Mouse (Mus musculus): ENCODE data around the gene Hfe2. TPM values are rescaled to one million over a fixed set of nuclear protein-coding genes. Genes with fewer than 3 reads are reported as not detected.

Hfe2 gene
- total and polyA plus RNA-seq, 3 experiments, result not detected

DNA sequence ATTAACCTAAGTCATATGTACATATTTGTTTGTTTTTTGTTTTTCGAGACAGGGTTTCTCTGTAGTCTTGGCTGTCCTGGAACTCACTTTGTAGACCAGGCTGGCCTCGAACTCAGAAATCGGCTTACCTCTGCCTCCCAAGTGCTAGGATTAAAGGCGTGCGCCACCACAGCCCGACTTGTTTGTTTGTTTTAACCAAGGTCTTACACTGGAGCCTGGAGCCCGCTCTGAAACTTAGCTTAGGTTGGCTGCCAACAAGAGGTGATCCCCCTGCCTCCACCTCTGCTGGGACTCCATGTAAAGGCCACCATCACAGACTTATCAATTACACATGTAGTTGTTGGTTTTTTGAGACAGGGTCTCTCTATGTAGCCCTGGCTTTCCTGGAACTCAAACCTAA, 23.9 kb downstream of the Hfe2 start:
- DNase-seq (ENCODE audit: low spot score), result no peak
- no peaks in the 10 kb centered on the region for H3K36me3 ChIP-seq (replicated peaks)
- TF ChIP-seq CTCF (IDR thresholded peaks at IDR 0.05; ENCODE audit: low read depth, low read length) (no peak), GATA2 (IDR thresholded peaks at IDR 0.05; ENCODE audit: borderline replicate concordance, low read depth, low read length) (no peak), GATA1 (IDR thresholded peaks at IDR 0.05; ENCODE audit: borderline replicate concordance, low read length) (no peak)

GRCm38 (mm10) chr3:96549346-96549745, 24.4 kb downstream of the Hfe2 start:
- Histone ChIP-seq H3K27me3 (ENCODE audit: insufficient read depth, low read length) (peaks cover 10% of the 10 kb centered on the region; the same call in 1 of the 2 replicates), H3K4me1 (ENCODE audit: insufficient read depth, low read depth, low read length) (peaks cover 24% of the 10 kb centered on the region), H3K4me3 (ENCODE audit: low read depth, low read length) (no peak overlapping the region), H3K36me3 (replicated peaks) (no peaks in the 10 kb centered on the region), H3K9me3 (replicated peaks) (no peaks in the 10 kb centered on the region)
- DNase-seq (ENCODE audit: low spot score), result no peak
- TF ChIP-seq CTCF (IDR thresholded peaks at IDR 0.05; ENCODE audit: low read depth, low read length) (no peak), GATA2 (IDR thresholded peaks at IDR 0.05; ENCODE audit: borderline replicate concordance, low read depth, low read length) (no peak), POLR2AphosphoS5 (IDR thresholded peaks at IDR 0.05; ENCODE audit: insufficient replicate concordance, low read depth, low read length) (no peak), TAL1 (conservative IDR thresholded peaks at IDR 0.05; ENCODE audit: low read depth, low read length) (no peak), GATA1 (IDR thresholded peaks at IDR 0.05; ENCODE audit: borderline replicate concordance, low read length) (no peak)
- no peak for ATAC-seq (ENCODE audit: extremely low read depth, insufficient number of reproducible peaks, low FRiP score, poor library complexity, severe bottlenecking)

More for the DNA sequence above, 23.9 kb downstream of the Hfe2 start:
- Histone ChIP-seq H3K27me3 (ENCODE audit: insufficient read depth, low read length) (peaks cover 14% of the 10 kb centered on the region; the same call in 1 of the 2 replicates), H3K9me3 (replicated peaks) (no peaks in the 10 kb centered on the region), H3K4me3 (ENCODE audit: low read depth, low read length) (no peak overlapping the region), H3K4me1 (ENCODE audit: insufficient read depth, low read depth, low read length) (peaks cover 20% of the 10 kb centered on the region)
- no peak for ATAC-seq (ENCODE audit: extremely low read depth, insufficient number of reproducible peaks, low FRiP score, poor library complexity, severe bottlenecking)

DNA sequence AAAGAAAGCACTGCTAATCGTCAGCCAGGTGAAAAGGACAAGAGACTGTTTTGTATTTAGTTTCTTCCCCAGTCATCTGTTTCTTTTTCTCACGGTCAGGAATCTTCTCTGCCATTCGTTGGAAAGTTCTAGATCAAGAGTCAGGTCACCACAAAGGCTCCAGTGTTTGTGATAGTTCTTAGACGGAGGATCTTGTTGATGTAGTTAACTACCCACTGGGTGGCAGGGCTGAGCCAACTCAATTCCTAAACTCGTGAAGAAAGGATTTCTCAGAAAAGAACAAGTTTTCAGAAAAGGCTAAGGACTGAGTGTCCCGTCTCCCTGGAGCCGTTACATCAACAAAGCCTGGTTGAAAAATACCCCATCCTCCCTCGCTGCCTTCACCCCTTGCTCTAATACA, 26.2 kb downstream of the Hfe2 start:
- no peak for ATAC-seq (ENCODE audit: extremely low read depth, insufficient number of reproducible peaks, low FRiP score, poor library complexity, severe bottlenecking)
- H3K4me3 ChIP-seq (ENCODE audit: low read depth, low read length), result no peak overlapping the region

DNA sequence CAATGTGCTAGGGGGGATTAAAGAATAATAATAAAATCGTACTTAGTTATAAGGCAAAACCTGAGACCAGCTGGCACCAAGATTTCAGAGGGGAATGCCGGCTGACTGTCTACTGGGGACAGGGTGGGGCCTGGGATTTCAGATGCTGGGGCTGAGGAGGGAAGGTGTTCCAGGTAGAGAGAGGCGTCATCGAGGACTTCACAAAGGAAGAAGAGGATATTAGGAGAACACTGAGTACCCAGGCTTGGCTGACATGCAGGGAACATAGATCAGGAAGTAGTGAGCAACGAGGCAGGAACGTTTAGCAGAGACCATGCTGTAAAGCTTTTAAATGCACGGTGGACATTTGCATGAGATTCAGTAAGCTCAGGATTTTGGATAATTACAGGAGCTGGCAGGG, 26.9 kb downstream of the Hfe2 start:
- H3K27me3 ChIP-seq (ENCODE audit: insufficient read depth, low read length), result peaks cover 7% of the 10 kb centered on the region; the same call in 1 of the 2 replicates
- no peak for DNase-seq (ENCODE audit: low spot score)
- no peak overlapping the region for H3K4me3 ChIP-seq (ENCODE audit: low read depth, low read length)
- ATAC-seq (ENCODE audit: extremely low read depth, insufficient number of reproducible peaks, low FRiP score, poor library complexity, severe bottlenecking), result no peak
- H3K4me1 ChIP-seq (ENCODE audit: insufficient read depth, low read depth, low read length), result peaks cover 33% of the 10 kb centered on the region
- TF ChIP-seq POLR2AphosphoS5 (IDR thresholded peaks at IDR 0.05; ENCODE audit: insufficient replicate concordance, low read depth, low read length) (no peak), GATA1 (IDR thresholded peaks at IDR 0.05; ENCODE audit: borderline replicate concordance, low read length) (no peak), CTCF (IDR thresholded peaks at IDR 0.05; ENCODE audit: low read depth, low read length) (no peak), GATA2 (IDR thresholded peaks at IDR 0.05; ENCODE audit: borderline replicate concordance, low read depth, low read length) (no peak), TAL1 (conservative IDR thresholded peaks at IDR 0.05; ENCODE audit: low read depth, low read length) (no peak)
- H3K36me3 ChIP-seq (replicated peaks), result no peaks in the 10 kb centered on the region
- no peaks in the 10 kb centered on the region for H3K9me3 ChIP-seq (replicated peaks)

More for the DNA sequence above, 26.2 kb downstream of the Hfe2 start:
- Histone ChIP-seq H3K27me3 (ENCODE audit: insufficient read depth, low read length) (peaks cover 8% of the 10 kb centered on the region; the same call in 1 of the 2 replicates), H3K36me3 (replicated peaks) (no peaks in the 10 kb centered on the region), H3K9me3 (replicated peaks) (no peaks in the 10 kb centered on the region), H3K4me1 (ENCODE audit: insufficient read depth, low read depth, low read length) (peaks cover 29% of the 10 kb centered on the region)
- DNase-seq (ENCODE audit: low spot score), result no peak
- TF ChIP-seq GATA1 (IDR thresholded peaks at IDR 0.05; ENCODE audit: borderline replicate concordance, low read length), result no peak
- no peak for TF ChIP-seq CTCF (IDR thresholded peaks at IDR 0.05; ENCODE audit: low read depth, low read length)
- no peak for TF ChIP-seq POLR2AphosphoS5 (IDR thresholded peaks at IDR 0.05; ENCODE audit: insufficient replicate concordance, low read depth, low read length)
- TF ChIP-seq TAL1 (conservative IDR thresholded peaks at IDR 0.05; ENCODE audit: low read depth, low read length), result no peak
- TF ChIP-seq GATA2 (IDR thresholded peaks at IDR 0.05; ENCODE audit: borderline replicate concordance, low read depth, low read length), result no peak

DNA sequence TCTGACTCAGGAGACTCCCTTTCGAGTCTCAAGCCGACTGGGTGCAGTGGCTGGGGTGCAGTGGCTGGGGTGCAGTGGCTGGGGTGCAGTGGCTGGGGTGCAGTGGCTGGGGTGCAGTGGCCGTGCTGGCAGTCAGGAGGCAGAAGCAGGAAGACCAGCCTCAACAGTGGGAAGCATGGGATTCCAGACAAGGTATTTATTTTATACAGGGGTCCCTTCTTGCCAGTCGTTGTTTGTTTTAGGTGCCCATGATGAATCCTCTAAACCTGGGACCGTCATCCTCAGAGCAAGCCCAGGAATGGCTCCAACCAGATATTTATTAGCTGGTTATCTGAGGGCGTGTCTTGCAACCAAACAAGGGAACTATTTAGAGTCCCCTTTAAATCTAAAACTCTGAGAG, 28.6 kb downstream of the Hfe2 start:
- no peaks in the 10 kb centered on the region for H3K36me3 ChIP-seq (replicated peaks)
- DNase-seq (ENCODE audit: low spot score), result no peak
- peaks cover 6% of the 10 kb centered on the region; the same call in 1 of the 2 replicates for H3K27me3 ChIP-seq (ENCODE audit: insufficient read depth, low read length)
- H3K9me3 ChIP-seq (replicated peaks), result no peaks in the 10 kb centered on the region
- no peak for ATAC-seq (ENCODE audit: extremely low read depth, insufficient number of reproducible peaks, low FRiP score, poor library complexity, severe bottlenecking)
- no peak for TF ChIP-seq CTCF (IDR thresholded peaks at IDR 0.05; ENCODE audit: low read depth, low read length)
- no peak for TF ChIP-seq TAL1 (conservative IDR thresholded peaks at IDR 0.05; ENCODE audit: low read depth, low read length)
- TF ChIP-seq GATA1 (IDR thresholded peaks at IDR 0.05; ENCODE audit: borderline replicate concordance, low read length), result no peak
- TF ChIP-seq GATA2 (IDR thresholded peaks at IDR 0.05; ENCODE audit: borderline replicate concordance, low read depth, low read length), result no peak
- no peak for TF ChIP-seq POLR2AphosphoS5 (IDR thresholded peaks at IDR 0.05; ENCODE audit: insufficient replicate concordance, low read depth, low read length)
- H3K4me1 ChIP-seq (ENCODE audit: insufficient read depth, low read depth, low read length), result peaks cover 30% of the 10 kb centered on the region
- H3K4me3 ChIP-seq (ENCODE audit: low read depth, low read length), result no peak overlapping the region

GRCm38 (mm10) chr3:96554251-96554650, 29.3 kb downstream of the Hfe2 start:
- H3K4me3 ChIP-seq (ENCODE audit: low read depth, low read length), result no peak overlapping the region
- no peaks in the 10 kb centered on the region for H3K9me3 ChIP-seq (replicated peaks)
- peaks cover 34% of the 10 kb centered on the region for H3K4me1 ChIP-seq (ENCODE audit: insufficient read depth, low read depth, low read length)
- no peak for TF ChIP-seq GATA1 (IDR thresholded peaks at IDR 0.05; ENCODE audit: borderline replicate concordance, low read length)
- no peak for DNase-seq (ENCODE audit: low spot score)
- ATAC-seq (ENCODE audit: extremely low read depth, insufficient number of reproducible peaks, low FRiP score, poor library complexity, severe bottlenecking), result no peak
- peaks cover 1% of the 10 kb centered on the region for H3K36me3 ChIP-seq (replicated peaks)
- peaks cover 6% of the 10 kb centered on the region; the same call in 1 of the 2 replicates for H3K27me3 ChIP-seq (ENCODE audit: insufficient read depth, low read length)

Measured in G1E (cell line).